Mouse (Mus musculus): ENCODE results near the gene Ppib.
A peak's percentile ranks its signal among the peaks of the same experiment; 100 is the strongest.

The Ppib gene

GRCm38 (mm10) chr9:66078072-66078471 lies 18.1 kb downstream of the Ppib start:
- DNase-seq (ENCODE audit: low spot score in 2 of 2), result no peak

GRCm38 (mm10) chr9:66078493-66078892 lies 18.5 kb downstream of the Ppib start:
- DNase-seq (ENCODE audit: low spot score in 2 of 2), result no peak

GRCm38 (mm10) chr9:66080804-66081459 lies 20.9 kb downstream of the Ppib start:
- DNase-seq (ENCODE audit: low spot score in 2 of 2), result no peak

GRCm38 (mm10) chr9:66081999-66082398 lies 22.0 kb downstream of the Ppib start:
- DNase-seq (ENCODE audit: low spot score in 2 of 2), result no peak

- DNase-seq (ENCODE audit: low spot score in 2 of 2), result peak in 1 of 2 experiments; percentile 5
These were observed 24.1 kb downstream of the Ppib start for GRCm38 (mm10) chr9:66084171-66084570.

- no peak for DNase-seq (ENCODE audit: low spot score in 2 of 2)
These were observed 27.0 kb downstream of the Ppib start for GRCm38 (mm10) chr9:66087062-66087461.

GRCm38 (mm10) chr9:66088411-66088810 lies 28.4 kb downstream of the Ppib start:
- DNase-seq (ENCODE audit: low spot score in 2 of 2), result peak in 1 of 2 experiments; percentile 47

- no peak for DNase-seq (ENCODE audit: low spot score in 2 of 2)
These were observed 30.7 kb downstream of the Ppib start for GRCm38 (mm10) chr9:66090593-66091244.

GRCm38 (mm10) chr9:66091327-66092231 lies 31.6 kb downstream of the Ppib start:
- no peak for DNase-seq (ENCODE audit: low spot score in 2 of 2)

GRCm38 (mm10) chr9:66092664-66093063 lies 32.6 kb downstream of the Ppib start:
- no peak for DNase-seq (ENCODE audit: low spot score in 2 of 2)

- no peak for DNase-seq (ENCODE audit: low spot score in 2 of 2)
These were observed 41.6 kb downstream of the Ppib start for GRCm38 (mm10) chr9:66101577-66101976.

- DNase-seq (ENCODE audit: low spot score in 2 of 2), result no peak
These were observed 42.6 kb downstream of the Ppib start for GRCm38 (mm10) chr9:66102668-66103067.

- no peak for DNase-seq (ENCODE audit: low spot score in 2 of 2)
These were observed 44.6 kb downstream of the Ppib start for GRCm38 (mm10) chr9:66104601-66105000.

- no peak for DNase-seq (ENCODE audit: low spot score in 2 of 2)
These were observed 45.1 kb downstream of the Ppib start for GRCm38 (mm10) chr9:66105168-66105567.

GRCm38 (mm10) chr9:66109574-66109973 lies 49.6 kb downstream of the Ppib start:
- DNase-seq (ENCODE audit: low spot score in 2 of 2), result no peak

- no peak for DNase-seq (ENCODE audit: low spot score in 2 of 2)
These were observed 50.1 kb downstream of the Ppib start for GRCm38 (mm10) chr9:66110126-66110525.

- no peak for DNase-seq (ENCODE audit: low spot score in 2 of 2)
These were observed 50.8 kb downstream of the Ppib start for GRCm38 (mm10) chr9:66110611-66111379.

- no peak for DNase-seq (ENCODE audit: low spot score in 2 of 2)
These were observed 54.3 kb downstream of the Ppib start for GRCm38 (mm10) chr9:66114341-66114740.

Measured in cerebellum, postnatal 4 days (tissue).